Mouse (Mus musculus): Measurements from ENCODE around the gene Flrt1. TPM values are rescaled to one million over a fixed set of nuclear protein-coding genes. Genes with fewer than 3 reads are reported as not detected.

Gene Flrt1
- total and polyA plus RNA-seq, 3 experiments = not detected

- H3K4me3 ChIP-seq (replicated peaks in 1 of 3; ENCODE audit: low read depth in 2 of 3, low read length in 2 of 3, poor library complexity in 1 of 3) = no peak overlapping the region
- no peaks in the 10 kb centered on the region for H3K36me3 ChIP-seq (replicated peaks in 1 of 2; ENCODE audit: control insufficient read depth in 1 of 2, insufficient read depth in 1 of 2, low read length in 1 of 2)
- dilution Hi-C loops (cut with MboI; ENCODE audit: extremely low pct_ligation_motif_present, extremely low pct_unique_long_range_greater_than_20kb, low sequenced_read_pairs) = no loop called here
- no peak for DNase-seq (ENCODE audit: extremely low read depth)
- TF ChIP-seq CHD1 (IDR thresholded peaks at IDR 0.05; ENCODE audit: low read depth, low read length) = no peak
- no peak for TF ChIP-seq SIN3A (IDR thresholded peaks at IDR 0.05; ENCODE audit: low read length)
- no peak for TF ChIP-seq ZNF384 (IDR thresholded peaks at IDR 0.05; ENCODE audit: low read depth, low read length)
- no peak for TF ChIP-seq GABPA (IDR thresholded peaks at IDR 0.05; ENCODE audit: insufficient replicate concordance, low read depth, low read length)
- no peak for TF ChIP-seq ETS1 (conservative IDR thresholded peaks at IDR 0.05; ENCODE audit: low read depth, low read length)
- TF ChIP-seq MAX (IDR thresholded peaks at IDR 0.05; ENCODE audit: low read length) = no peak
- no peak for TF ChIP-seq NELFE (IDR thresholded peaks at IDR 0.05; ENCODE audit: low read depth, low read length)
- no peak for TF ChIP-seq ZC3H11A (IDR thresholded peaks at IDR 0.05; ENCODE audit: low read depth, low read length)
- TF ChIP-seq POLR2AphosphoS2 (IDR thresholded peaks at IDR 0.05; ENCODE audit: low read depth, low read length) = no peak
- TF ChIP-seq CTCF (conservative IDR thresholded peaks at IDR 0.05 in 1 of 2, IDR thresholded peaks at IDR 0.05 in 1 of 2; ENCODE audit: low read depth in 2 of 2, low read length in 2 of 2) = no peak
- no peak for TF ChIP-seq MAZ (IDR thresholded peaks at IDR 0.05; ENCODE audit: low read depth, low read length)
- in situ Hi-C loops (cut with MboI; ENCODE audit: low pct_ligation_motif_present, low pct_unique_long_range_greater_than_20kb, low sequenced_read_pairs) = no loop called here
- H3K27me3 ChIP-seq (replicated peaks) = peaks cover 92% of the 10 kb centered on the region
- H3K4me2 ChIP-seq (ENCODE audit: insufficient read depth, low read depth, poor library complexity, severe bottlenecking) = no peak overlapping the region
- peaks cover 0 to 10% of the 10 kb centered on the region in 2 experiments; a peak in 2 of 4 replicates for H3K4me1 ChIP-seq (ENCODE audit: control insufficient read depth in 1 of 2, insufficient read depth in 2 of 2)
- no peak overlapping the region for H3K27ac ChIP-seq (ENCODE audit: insufficient read depth, low read depth)
- H3K79me2 ChIP-seq (replicated peaks; ENCODE audit: control insufficient read depth, extremely low read depth, insufficient read depth, poor library complexity, severe bottlenecking) = no peaks in the 10 kb centered on the region
- H3K9ac ChIP-seq (ENCODE audit: insufficient read depth, low read depth) = no peak overlapping the region
- H3K9me3 ChIP-seq (replicated peaks; ENCODE audit: low read length) = no peaks in the 10 kb centered on the region
Measured at GRCm38 (mm10) chr19:7089842-7090251, 15.7 kb downstream of the Flrt1 start.

GRCm38 (mm10) chr19:7089050-7089449, 16.5 kb downstream of the Flrt1 start:
- H3K27me3 ChIP-seq (replicated peaks) = peaks cover 97% of the 10 kb centered on the region

More at GRCm38 (mm10) chr19:7089050-7089449, 16.5 kb downstream of the Flrt1 start:
- dilution Hi-C loops (cut with MboI; ENCODE audit: extremely low pct_ligation_motif_present, extremely low pct_unique_long_range_greater_than_20kb, low sequenced_read_pairs) (no loop called here), in situ Hi-C loops (cut with MboI; ENCODE audit: low pct_ligation_motif_present, low pct_unique_long_range_greater_than_20kb, low sequenced_read_pairs) (no loop called here)
- no peaks in the 10 kb centered on the region for H3K36me3 ChIP-seq (replicated peaks in 1 of 2; ENCODE audit: control insufficient read depth in 1 of 2, insufficient read depth in 1 of 2, low read length in 1 of 2)
- TF ChIP-seq JUN (IDR thresholded peaks at IDR 0.05; ENCODE audit: insufficient read depth, low read depth, low read length) (no peak), MAZ (IDR thresholded peaks at IDR 0.05; ENCODE audit: low read depth, low read length) (no peak), GABPA (IDR thresholded peaks at IDR 0.05; ENCODE audit: insufficient replicate concordance, low read depth, low read length) (no peak), ZKSCAN1 (IDR thresholded peaks at IDR 0.05; ENCODE audit: borderline replicate concordance, low read depth, low read length) (no peak), E2F4 (IDR thresholded peaks at IDR 0.05; ENCODE audit: insufficient replicate concordance, low read depth, low read length) (no peak), BHLHE40 (IDR thresholded peaks at IDR 0.05; ENCODE audit: low read depth, low read length) (no peak), ZMIZ1 (IDR thresholded peaks at IDR 0.05; ENCODE audit: low read depth, low read length) (no peak), NRF1 (IDR thresholded peaks at IDR 0.05; ENCODE audit: low read depth, low read length) (no peak), PAX5 (IDR thresholded peaks at IDR 0.05; ENCODE audit: low read length) (no peak), USF1 (IDR thresholded peaks at IDR 0.05; ENCODE audit: low read depth, low read length) (no peak), CHD2 (IDR thresholded peaks at IDR 0.05; ENCODE audit: low read length) (no peak)
- H3K4me2 ChIP-seq (ENCODE audit: insufficient read depth, low read depth, poor library complexity, severe bottlenecking) = no peak overlapping the region
- H3K27ac ChIP-seq (ENCODE audit: insufficient read depth, low read depth) = no peak overlapping the region
- DNase-seq (ENCODE audit: extremely low read depth) = no peak
- H3K4me1 ChIP-seq (ENCODE audit: control insufficient read depth in 1 of 2, insufficient read depth in 2 of 2) = peaks cover 0 to 10% of the 10 kb centered on the region in 2 experiments; a peak in 2 of 4 replicates
- no peak overlapping the region for H3K9ac ChIP-seq (ENCODE audit: insufficient read depth, low read depth)
- H3K4me3 ChIP-seq (replicated peaks in 1 of 3; ENCODE audit: low read depth in 2 of 3, low read length in 2 of 3, poor library complexity in 1 of 3) = no peak overlapping the region
- H3K9me3 ChIP-seq (replicated peaks; ENCODE audit: low read length) = no peaks in the 10 kb centered on the region
- no peaks in the 10 kb centered on the region for H3K79me2 ChIP-seq (replicated peaks; ENCODE audit: control insufficient read depth, extremely low read depth, insufficient read depth, poor library complexity, severe bottlenecking)

Measured in CH12.LX (cell line).